Comparison of ENCODE assay signal across 25 mouse cellular contexts in genomic region chr12:44919613-44920012, GRCm38 (mm10).
DNase-seq lines count a peak whose midpoint lies in the region; ATAC-seq and TF ChIP-seq lines count a peak whose summit lies in the region.
"Had no signal": no experiment of that assay in that cellular context is flagged by ENCODE, and none has a peak within 500 bp of the region (broad histone marks: within the 10 kb centered on the region; RNA-seq: fewer than 3 reads in every experiment).

No protein-coding gene starts in this region.

- no peaks in the 10 kb centered on the region for H3K27me3 ChIP-seq in lung, embryonic 16.5 days (ENCODE audit: control insufficient read depth, insufficient read depth, low read depth, low read length)
- H3K27me3 ChIP-seq: embryonic facial prominence, embryonic 12.5 days; embryonic facial prominence, embryonic 15.5 days; hindbrain, embryonic 12.5 days; hindbrain, embryonic 15.5 days had no signal

- H3K9ac ChIP-seq in lung, embryonic 16.5 days (ENCODE audit: low read length), result no peak overlapping the region
- H3K9ac ChIP-seq: embryonic facial prominence, embryonic 12.5 days; embryonic facial prominence, embryonic 15.5 days; forebrain, postnatal 0 days; hindbrain, embryonic 12.5 days; hindbrain, embryonic 15.5 days had no signal

- no peaks in the 10 kb centered on the region for H3K36me3 ChIP-seq in lung, embryonic 16.5 days (ENCODE audit: control insufficient read depth, insufficient read depth, low read length)
- H3K36me3 ChIP-seq: embryonic facial prominence, embryonic 12.5 days; embryonic facial prominence, embryonic 15.5 days; hindbrain, embryonic 12.5 days; hindbrain, embryonic 15.5 days had no signal

- no peak overlapping the region for H3K27ac ChIP-seq in lung, embryonic 16.5 days (ENCODE audit: low read length)
- H3K27ac ChIP-seq in bone marrow macrophage, adult 2 months (ENCODE audit: insufficient read depth, low read depth, low read length), result peak overlapping the region; percentile 64
- H3K27ac ChIP-seq: embryonic facial prominence, embryonic 12.5 days; embryonic facial prominence, embryonic 15.5 days; hindbrain, embryonic 12.5 days; hindbrain, embryonic 15.5 days had no signal

- H3K4me2 ChIP-seq in lung, embryonic 16.5 days (ENCODE audit: low read depth, low read length), result no peak overlapping the region
- H3K4me2 ChIP-seq: embryonic facial prominence, embryonic 12.5 days; embryonic facial prominence, embryonic 15.5 days; heart, embryonic 11.5 days; hindbrain, embryonic 12.5 days; hindbrain, embryonic 15.5 days had no signal

- 63% methylated on average over 2 of the region's 2 CpGs for WGBS in lung, embryonic 16.5 days

- DNase-seq in lung, postnatal 14 days, result no peak
- no peak for DNase-seq in heart, postnatal 25 days (ENCODE audit: low spot score)
- no peak for DNase-seq in heart, postnatal 36 days
- DNase-seq: adrenal gland, adult 2 months; adrenal gland, postnatal 14 days; cerebellum, adult 11-12 months; cerebellum, adult 8-10 months; cerebellum, postnatal 10 days; cerebellum, postnatal 36 days; forebrain, postnatal 0 days; gastrocnemius, postnatal 25 days; heart, postnatal 4 days had no signal

- H3K9me3 ChIP-seq in lung, embryonic 16.5 days (ENCODE audit: control insufficient read depth, low read length), result no peaks in the 10 kb centered on the region
- H3K9me3 ChIP-seq: embryonic facial prominence, embryonic 12.5 days; embryonic facial prominence, embryonic 15.5 days; hindbrain, embryonic 12.5 days; hindbrain, embryonic 15.5 days had no signal

- intact Hi-C loops in heart, postnatal 25 days (cut with DNase I), result no loop called here
- intact Hi-C loops in heart, postnatal 36 days (cut with DNase I), result no loop called here

- peak; percentile 57; the same call in 1 of the 2 replicates for ATAC-seq in lung, embryonic 16.5 days (ENCODE audit: low read depth)
- ATAC-seq in hematopoietic stem cell, adult 5-6 weeks (replicated peaks in 1 of 2; ENCODE audit: insufficient read depth in 1 of 2, low FRiP score in 2 of 2, low TSS enrichment in 1 of 2, low read depth in 1 of 2, poor library complexity in 2 of 2, severe bottlenecking in 2 of 2), result peak; percentile 46 to 64; a peak in 1 of 4 replicates
- peak; percentile 93 for ATAC-seq in megakaryocyte progenitor cell, adult 5-6 weeks (replicated peaks; ENCODE audit: poor library complexity)
- no peak for ATAC-seq in inflammation-experienced regulatory T-cells, adult 6 months
- ATAC-seq: CD4-positive, CD25-positive, alpha-beta regulatory T cell, adult 4 months; forebrain, embryonic 14.5 days; forebrain, postnatal 0 days; intestine, embryonic 16.5 days had no signal

- no peak for TF ChIP-seq POLR2A in bone marrow macrophage, adult 2 months (IDR thresholded peaks at IDR 0.05; ENCODE audit: borderline replicate concordance, low read depth, low read length)

- TF ChIP-seq CTCF in bone marrow macrophage, adult 2 months (IDR thresholded peaks at IDR 0.05; ENCODE audit: low read depth, low read length), result no peak

- peaks cover 5% of the 10 kb centered on the region; the same call in 1 of the 2 replicates for H3K4me1 ChIP-seq in lung, embryonic 16.5 days (replicated peaks; ENCODE audit: control insufficient read depth, insufficient read depth, low read length)
- peaks cover 15% of the 10 kb centered on the region for H3K4me1 ChIP-seq in bone marrow macrophage, adult 2 months (ENCODE audit: control insufficient read depth, insufficient read depth, low read length)
- H3K4me1 ChIP-seq: embryonic facial prominence, embryonic 12.5 days; embryonic facial prominence, embryonic 15.5 days; hindbrain, embryonic 12.5 days; hindbrain, embryonic 15.5 days had no signal

- no peak overlapping the region for H3K4me3 ChIP-seq in lung, embryonic 16.5 days (ENCODE audit: low read length)
- H3K4me3 ChIP-seq in bone marrow macrophage, adult 2 months (ENCODE audit: insufficient read depth, low read length), result no peak overlapping the region
- H3K4me3 ChIP-seq: embryonic facial prominence, embryonic 12.5 days; embryonic facial prominence, embryonic 15.5 days; hindbrain, embryonic 12.5 days; hindbrain, embryonic 15.5 days had no signal
